Mouse (Mus musculus) forebrain, embryonic 14.5 days (tissue): Measurements from ENCODE around the gene Map7d3. TPM values are rescaled to one million over a fixed set of nuclear protein-coding genes. Genes with fewer than 3 reads are reported as not detected.
A peak's percentile ranks its signal among the peaks of the same experiment; 100 is the strongest.

Experiments
- ATAC-seq: fragments of 200-750 bp; cut with Nextera tagmentation; 2 replicates; pipeline ENCODE4 v1.8.0; 2017; ENCODE audit warnings: mild to moderate bottlenecking, moderate library complexity
- DNase-seq: peaks from one replicate; pipeline ENCODE4 v3.0.0-alpha.2; 2015; ENCODE audit warnings: low spot score
- H3K27ac ChIP-seq: fragments of 300-500 bp; sonication (generic); 2 replicates; pipeline ENCODE4 v1.5.1; 2014; ENCODE audit warnings: low read depth, mild to moderate bottlenecking, control low read depth, low read length, moderate library complexity
- H3K27me3 ChIP-seq: fragments of 300-500 bp; sonication (generic); replicated peaks from 2 replicates; pipeline ENCODE4 v1.6.1; 2014; ENCODE audit warnings: low read length, control low read depth, mixed read lengths; ENCODE audit not compliant: control insufficient read depth, insufficient read depth
- H3K36me3 ChIP-seq: fragments of 300-500 bp; sonication (generic); 2 replicates; pipeline ENCODE4 v1.6.1; 2014; ENCODE audit warnings: low read length, control low read depth; ENCODE audit not compliant: control insufficient read depth, insufficient read depth
- H3K4me1 ChIP-seq: fragments of 300-500 bp; sonication (generic); 2 replicates; pipeline ENCODE4 v1.6.1; 2014; ENCODE audit warnings: antibody characterized with exemption, low read length, control low read depth; ENCODE audit not compliant: control insufficient read depth, insufficient read depth
- H3K4me2 ChIP-seq: fragments of 300-500 bp; sonication (generic); 2 replicates; pipeline ENCODE4 v1.6.1; 2014; ENCODE audit warnings: mild to moderate bottlenecking, control low read depth, low read length
- H3K4me3 ChIP-seq: fragments of 300-500 bp; sonication (generic); 2 replicates; pipeline ENCODE4 v1.5.1; 2014; ENCODE audit warnings: low read depth, low read length, control low read depth
- H3K9ac ChIP-seq: fragments of 300-500 bp; sonication (generic); 2 replicates; pipeline ENCODE4 v1.6.1; 2014; ENCODE audit warnings: mild to moderate bottlenecking, low read length, control low read depth, moderate library complexity
- H3K9me3 ChIP-seq: fragments of 300-500 bp; sonication (generic); replicated peaks from 2 replicates; pipeline ENCODE4 v1.6.1; 2016; ENCODE audit warnings: low read length, control low read depth, mixed read lengths; ENCODE audit not compliant: control insufficient read depth
- WGBS: fragments of 180-500 bp; shearing (Covaris S2); extraction: QIAGEN DNeasy Blood & Tissue Kit; methylation state at CpG from one replicate; pipeline ENCODE4 v1.1.7; 2014; 5-methylcytosine and 5-hydroxymethylcytosine counted together
- polyA plus RNA-seq: library from polyadenylated mRNA; unstranded; fragments of >200 nt; fragmentation: Nextera tagmentation; extraction: Ambion mirVana; gene quantifications from 2 replicates; pipeline ENCODE4 v1.2.1, GENCODE M21; 2014

Map7d3 gene
- polyA plus RNA-seq: 0.48 and 0.90 TPM in 2 replicates

GRCm38 (mm10) chrX:56821765-56822603, at the start of gene Map7d3:
Gene Map7d3 (minus strand): TSS chrX:56822326.
- H3K4me3 ChIP-seq: peak within 1 kb of the TSS; percentile 32
- H3K4me1 ChIP-seq: no peaks in the 10 kb centered on the region
- H3K27ac ChIP-seq: no peak within 1 kb of the TSS
- peak within 1 kb of the TSS; percentile 60 for H3K4me2 ChIP-seq
- ATAC-seq (peak; percentile 52), DNase-seq (peak; percentile 5)
- H3K27me3 ChIP-seq: no peaks in the 10 kb centered on the region
- 31% methylated on average over 34 of the region's 35 CpGs for WGBS
- H3K9me3 ChIP-seq: no peaks in the 10 kb centered on the region
- no peaks in the 10 kb centered on the region for H3K36me3 ChIP-seq
- H3K9ac ChIP-seq: peak within 1 kb of the TSS; percentile 25

GRCm38 (mm10) chrX:56869863-56870262, 47.7 kb upstream of the Map7d3 start, which contains the start of gene Adgrg4:
Gene Adgrg4 (plus strand): TSS chrX:56870163.
- no peak within 1 kb of the TSS for H3K4me3 ChIP-seq
- no peak within 1 kb of the TSS for H3K4me2 ChIP-seq
- H3K9ac ChIP-seq: no peak within 1 kb of the TSS
- DNase-seq: no peak
- ATAC-seq: no peak
- H3K9me3 ChIP-seq: no peaks in the 10 kb centered on the region
- WGBS: 63% methylated on average over 2 of the region's 2 CpGs
- no peaks in the 10 kb centered on the region for H3K4me1 ChIP-seq
- H3K27me3 ChIP-seq: no peaks in the 10 kb centered on the region
- H3K36me3 ChIP-seq: no peaks in the 10 kb centered on the region
- no peak within 1 kb of the TSS for H3K27ac ChIP-seq

- 79% methylated on average over 5 of the region's 5 CpGs for WGBS
- peak; percentile 19 for DNase-seq
- Histone ChIP-seq H3K27me3 (no peaks in the 10 kb centered on the region), H3K9ac (no peak overlapping the region), H3K9me3 (no peaks in the 10 kb centered on the region), H3K4me3 (no peak overlapping the region), H3K4me2 (no peak overlapping the region), H3K4me1 (no peaks in the 10 kb centered on the region), H3K27ac (no peak overlapping the region), H3K36me3 (no peaks in the 10 kb centered on the region)
- ATAC-seq: no peak
These were observed 19.1 kb upstream of the Map7d3 start for GRCm38 (mm10) chrX:56841255-56841654.

GRCm38 (mm10) chrX:56839369-56839768, 17.2 kb upstream of the Map7d3 start:
- peak; percentile 62 for DNase-seq
- Histone ChIP-seq H3K27ac (no peak overlapping the region), H3K9me3 (no peaks in the 10 kb centered on the region), H3K4me2 (no peak overlapping the region), H3K4me1 (no peaks in the 10 kb centered on the region), H3K36me3 (no peaks in the 10 kb centered on the region), H3K4me3 (no peak overlapping the region), H3K27me3 (no peaks in the 10 kb centered on the region), H3K9ac (no peak overlapping the region)
- no peak for ATAC-seq

- no peak overlapping the region for H3K4me3 ChIP-seq
- no peak overlapping the region for H3K27ac ChIP-seq
- DNase-seq (no peak), ATAC-seq (no peak)
- no peaks in the 10 kb centered on the region for H3K9me3 ChIP-seq
- no peak overlapping the region for H3K4me2 ChIP-seq
- WGBS: 79% methylated on average over 6 of the region's 6 CpGs
- no peaks in the 10 kb centered on the region for H3K27me3 ChIP-seq
- H3K4me1 ChIP-seq: no peaks in the 10 kb centered on the region
- no peak overlapping the region for H3K9ac ChIP-seq
- H3K36me3 ChIP-seq: no peaks in the 10 kb centered on the region
These were observed 13.7 kb upstream of the Map7d3 start for GRCm38 (mm10) chrX:56835842-56836241.

- H3K9ac ChIP-seq: no peak overlapping the region
- H3K27ac ChIP-seq: no peak overlapping the region
- no peak overlapping the region for H3K4me3 ChIP-seq
- 86% methylated on average over 6 of the region's 6 CpGs for WGBS
- ATAC-seq (no peak), DNase-seq (no peak)
- no peaks in the 10 kb centered on the region for H3K9me3 ChIP-seq
- H3K4me2 ChIP-seq: no peak overlapping the region
- H3K27me3 ChIP-seq: no peaks in the 10 kb centered on the region
- no peaks in the 10 kb centered on the region for H3K36me3 ChIP-seq
- H3K4me1 ChIP-seq: no peaks in the 10 kb centered on the region
These were observed 5.4 kb upstream of the Map7d3 start for GRCm38 (mm10) chrX:56827492-56827891.

GRCm38 (mm10) chrX:56791268-56791667, 30.9 kb downstream of the Map7d3 start:
- Histone ChIP-seq H3K36me3 (0 out of 2 replicates have a peak, but pooled peaks cover 7% of the 10 kb centered on the region), H3K9me3 (no peaks in the 10 kb centered on the region), H3K27ac (no peak overlapping the region), H3K4me1 (no peaks in the 10 kb centered on the region), H3K9ac (no peak overlapping the region), H3K4me2 (no peak overlapping the region), H3K27me3 (no peaks in the 10 kb centered on the region), H3K4me3 (no peak overlapping the region)
- DNase-seq: peak; percentile 77
- peak; percentile 73 for ATAC-seq
- 55% methylated on average over 15 of the region's 15 CpGs for WGBS

- H3K27ac ChIP-seq: no peak overlapping the region
- WGBS: 63% methylated on average over 4 of the region's 4 CpGs
- DNase-seq (no peak), ATAC-seq (no peak)
- no peak overlapping the region for H3K4me2 ChIP-seq
- H3K4me3 ChIP-seq: no peak overlapping the region
- 0 out of 2 replicates have a peak, but pooled peaks cover 7% of the 10 kb centered on the region for H3K36me3 ChIP-seq
- H3K9me3 ChIP-seq: no peaks in the 10 kb centered on the region
- no peaks in the 10 kb centered on the region for H3K27me3 ChIP-seq
- H3K9ac ChIP-seq: no peak overlapping the region
- H3K4me1 ChIP-seq: no peaks in the 10 kb centered on the region
These were observed 31.5 kb downstream of the Map7d3 start for GRCm38 (mm10) chrX:56790591-56790990.

- Histone ChIP-seq H3K9ac (no peak overlapping the region), H3K4me2 (no peak overlapping the region), H3K27me3 (no peaks in the 10 kb centered on the region), H3K27ac (no peak overlapping the region), H3K36me3 (0 out of 2 replicates have a peak, but pooled peaks cover 4% of the 10 kb centered on the region), H3K9me3 (no peaks in the 10 kb centered on the region), H3K4me1 (no peaks in the 10 kb centered on the region), H3K4me3 (no peak overlapping the region)
- DNase-seq: no peak
- ATAC-seq: no peak
- WGBS: 76% methylated on average over 3 of the region's 3 CpGs
These were observed 34.6 kb downstream of the Map7d3 start for GRCm38 (mm10) chrX:56787486-56787885.
